Mouse (Mus musculus) embryo, embryonic 11.5 days (tissue): ENCODE measurements at regions not wholly inside any gene's neighbourhood (a gene's known extent, or its start where the extent isn't known, plus 50 kb on each side); places are given as distances from the start of the nearest gene placed in this dataset.

Source experiments
- DNase-seq: peaks from one replicate; pipeline ENCODE4 v3.0.0-alpha.2; 2012; ENCODE audit warnings: low read depth, low spot score

- no peak for DNase-seq
Measured at GRCm38 (mm10) chr12:59834809-59835208, 615.3 kb upstream of the Fbxo33 start.

GRCm38 (mm10) chr12:59822918-59823317 lies 603.4 kb upstream of the Fbxo33 start:
- no peak for DNase-seq

- no peak for DNase-seq
Measured at GRCm38 (mm10) chr12:59822435-59822834, 602.9 kb upstream of the Fbxo33 start.

GRCm38 (mm10) chr12:59821698-59822097 lies 602.2 kb upstream of the Fbxo33 start:
- DNase-seq, result no peak

- DNase-seq, result no peak
Measured at GRCm38 (mm10) chr12:59815965-59816364, 596.4 kb upstream of the Fbxo33 start.

- no peak for DNase-seq
Measured at GRCm38 (mm10) chr12:59814356-59814755, 594.8 kb upstream of the Fbxo33 start.

- no peak for DNase-seq
Measured at GRCm38 (mm10) chr12:59809224-59809623, 589.7 kb upstream of the Fbxo33 start.

- peak; percentile 13 for DNase-seq
Measured at GRCm38 (mm10) chr12:59798051-59798450, 578.5 kb upstream of the Fbxo33 start.

GRCm38 (mm10) chr12:59791473-59791872 lies 571.9 kb upstream of the Fbxo33 start:
- no peak for DNase-seq

- no peak for DNase-seq
Measured at GRCm38 (mm10) chr12:59786831-59787230, 567.3 kb upstream of the Fbxo33 start.

- no peak for DNase-seq
Measured at GRCm38 (mm10) chr12:59770980-59771379, 551.5 kb upstream of the Fbxo33 start.

- DNase-seq, result no peak
Measured at GRCm38 (mm10) chr12:59762260-59762659, 542.7 kb upstream of the Fbxo33 start.

GRCm38 (mm10) chr12:59744768-59745167 lies 525.2 kb upstream of the Fbxo33 start:
- no peak for DNase-seq

- DNase-seq, result no peak
Measured at GRCm38 (mm10) chr12:59743211-59743610, 523.7 kb upstream of the Fbxo33 start.

GRCm38 (mm10) chr12:59724951-59725350 lies 505.4 kb upstream of the Fbxo33 start:
- no peak for DNase-seq

GRCm38 (mm10) chr12:59722471-59723182 lies 503.1 kb upstream of the Fbxo33 start:
- no peak for DNase-seq

GRCm38 (mm10) chr12:59713216-59713615 lies 493.7 kb upstream of the Fbxo33 start:
- DNase-seq, result no peak

- DNase-seq, result no peak
Measured at GRCm38 (mm10) chr12:59683235-59683634, 463.7 kb upstream of the Fbxo33 start.

GRCm38 (mm10) chr12:59663161-59663560 lies 443.6 kb upstream of the Fbxo33 start:
- no peak for DNase-seq

GRCm38 (mm10) chr12:59630678-59631077 lies 411.2 kb upstream of the Fbxo33 start:
- no peak for DNase-seq

GRCm38 (mm10) chr12:59623147-59623546 lies 403.6 kb upstream of the Fbxo33 start:
- DNase-seq, result no peak

- DNase-seq, result no peak
Measured at GRCm38 (mm10) chr12:59621132-59621531, 401.6 kb upstream of the Fbxo33 start.

GRCm38 (mm10) chr12:59620340-59620739 lies 400.8 kb upstream of the Fbxo33 start:
- DNase-seq, result no peak

- DNase-seq, result no peak
Measured at GRCm38 (mm10) chr12:59616075-59616474, 396.6 kb upstream of the Fbxo33 start.
